Mouse (Mus musculus) E14TG2a.4 (cell line): ENCODE data around the gene Shc2.

ENCODE experiments used
- H3K27me3 ChIP-seq: 2 replicates; pipeline ENCODE4 v1.6.1; 2014; ENCODE audit warnings: low read length, control low read depth; ENCODE audit not compliant: insufficient read depth
- H3K36me3 ChIP-seq: 2 replicates; pipeline ENCODE4 v1.6.1; 2014; ENCODE audit warnings: low read length, control low read depth; ENCODE audit not compliant: insufficient read depth
- H3K4me1 ChIP-seq: replicated peaks from 2 replicates; pipeline ENCODE4 v1.6.1; 2014; ENCODE audit warnings: low read depth, low read length, control low read depth
- H3K4me3 ChIP-seq: replicated peaks from 2 replicates; pipeline ENCODE4 v1.5.1; 2014; ENCODE audit warnings: mild to moderate bottlenecking, low read length
- H3K9me3 ChIP-seq: 2 replicates; pipeline ENCODE4 v1.6.1; 2014; ENCODE audit warnings: low read length, control low read depth
- CTCF ChIP-seq: conservative IDR thresholded peaks from 2 replicates; pipeline ENCODE4 v1.5.1; 2014; ENCODE audit warnings: low read length
- NANOG ChIP-seq: IDR thresholded peaks from 2 replicates; pipeline ENCODE4 v1.6.1; 2014; ENCODE audit warnings: borderline replicate concordance, low read length, mixed read lengths
- POU5F1 ChIP-seq: IDR thresholded peaks from 2 replicates; pipeline ENCODE4 v1.6.1; 2014; ENCODE audit warnings: low read length, borderline replicate concordance

The Shc2 gene

GRCm38 (mm10) chr10:79575754-79576153, 62.0 kb downstream of the Shc2 start:
- H3K4me1 ChIP-seq, result peaks cover 38% of the 10 kb centered on the region
- H3K36me3 ChIP-seq, result no peaks in the 10 kb centered on the region
- peaks cover 18% of the 10 kb centered on the region for H3K27me3 ChIP-seq
- H3K9me3 ChIP-seq, result no peaks in the 10 kb centered on the region
- TF ChIP-seq NANOG, result no peak
- no peak for TF ChIP-seq POU5F1
- TF ChIP-seq CTCF, result no peak
- H3K4me3 ChIP-seq, result no peak overlapping the region

GRCm38 (mm10) chr10:79574796-79575195, 62.9 kb downstream of the Shc2 start:
- Histone ChIP-seq H3K4me1 (peaks cover 33% of the 10 kb centered on the region), H3K9me3 (no peaks in the 10 kb centered on the region), H3K27me3 (peaks cover 18% of the 10 kb centered on the region), H3K4me3 (no peak overlapping the region), H3K36me3 (no peaks in the 10 kb centered on the region)
- TF ChIP-seq CTCF (no peak), NANOG (no peak), POU5F1 (no peak)

DNA sequence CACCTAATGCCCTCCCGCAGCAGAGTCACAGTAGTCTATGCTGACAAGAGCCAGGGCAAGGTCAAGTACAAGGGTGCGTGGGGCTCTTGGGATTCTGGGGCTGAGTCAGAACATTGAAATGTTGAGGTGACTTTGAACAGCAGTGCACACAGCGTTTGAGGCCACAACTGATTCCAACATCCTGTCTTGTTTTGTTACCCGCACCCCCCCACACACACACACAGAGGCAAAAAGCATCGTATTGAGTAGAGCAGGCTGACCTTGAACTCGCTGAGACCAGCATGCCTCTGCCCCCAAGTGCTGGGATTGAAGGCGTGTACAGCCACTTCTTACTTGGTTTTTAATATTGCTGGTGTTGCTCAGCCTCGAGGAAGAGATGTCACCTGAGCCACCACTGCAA, 63.4 kb downstream of the Shc2 start:
- no peak for TF ChIP-seq POU5F1
- no peak for TF ChIP-seq CTCF
- TF ChIP-seq NANOG, result no peak
- Histone ChIP-seq H3K9me3 (no peaks in the 10 kb centered on the region), H3K36me3 (no peaks in the 10 kb centered on the region), H3K4me3 (no peak overlapping the region), H3K27me3 (peaks cover 15% of the 10 kb centered on the region), H3K4me1 (peaks cover 29% of the 10 kb centered on the region)

GRCm38 (mm10) chr10:79573611-79574010, 64.1 kb downstream of the Shc2 start:
- no peak for TF ChIP-seq NANOG
- no peak for TF ChIP-seq POU5F1
- TF ChIP-seq CTCF, result no peak
- Histone ChIP-seq H3K4me1 (peaks cover 21% of the 10 kb centered on the region), H3K27me3 (peaks cover 9% of the 10 kb centered on the region), H3K36me3 (no peaks in the 10 kb centered on the region), H3K4me3 (no peak overlapping the region), H3K9me3 (no peaks in the 10 kb centered on the region)

GRCm38 (mm10) chr10:79571314-79571713, 66.4 kb downstream of the Shc2 start:
- H3K9me3 ChIP-seq, result no peaks in the 10 kb centered on the region
- no peak overlapping the region for H3K4me3 ChIP-seq
- TF ChIP-seq CTCF, result no peak
- H3K4me1 ChIP-seq, result peaks cover 19% of the 10 kb centered on the region
- H3K27me3 ChIP-seq, result 0 out of 2 replicates have a peak, but pooled peaks cover 4% of the 10 kb centered on the region
- no peaks in the 10 kb centered on the region for H3K36me3 ChIP-seq

DNA sequence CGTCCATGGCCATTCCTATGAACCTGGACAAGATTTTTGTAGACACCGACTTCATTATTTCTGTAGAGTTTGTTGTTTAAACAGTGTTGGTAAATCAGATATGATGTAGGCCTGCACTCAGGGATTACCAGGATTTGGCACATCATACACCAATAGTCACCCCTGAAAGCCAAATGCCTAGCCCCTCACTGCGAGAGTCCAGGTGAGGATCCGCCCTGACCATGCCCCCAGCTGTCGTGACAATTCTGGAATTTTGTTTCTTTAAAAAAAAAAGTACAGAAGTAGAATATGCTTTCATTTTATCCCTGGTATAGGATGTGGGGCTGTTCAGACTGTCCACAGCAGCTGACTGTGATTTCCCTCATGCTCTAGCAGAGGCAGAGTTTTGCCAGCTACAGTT, 67.8 kb downstream of the Shc2 start:
- TF ChIP-seq CTCF, result no peak
- no peak for TF ChIP-seq NANOG
- no peak for TF ChIP-seq POU5F1

More for the DNA sequence above, 67.8 kb downstream of the Shc2 start:
- H3K27me3 ChIP-seq, result 0 out of 2 replicates have a peak, but pooled peaks cover 4% of the 10 kb centered on the region
- no peaks in the 10 kb centered on the region for H3K9me3 ChIP-seq
- peaks cover 14% of the 10 kb centered on the region for H3K4me1 ChIP-seq
- H3K4me3 ChIP-seq, result no peak overlapping the region
- H3K36me3 ChIP-seq, result no peaks in the 10 kb centered on the region
